Mouse (Mus musculus) neural tube, embryonic 14.5 days (tissue): ENCODE results near the gene Osgep. TPM values are rescaled to one million over a fixed set of nuclear protein-coding genes. Genes with fewer than 3 reads are reported as not detected.

Experiments
- ATAC-seq: fragments of 200-750 bp; cut with Nextera tagmentation; 2 replicates; pipeline ENCODE4 v1.8.0; 2017; ENCODE audit warnings: low read depth, mild to moderate bottlenecking, moderate TSS enrichment, moderate library complexity
- H3K27ac ChIP-seq: fragments of 300-500 bp; sonication (generic); 2 replicates; pipeline ENCODE4 v1.5.1; 2014; ENCODE audit warnings: low read depth, mild to moderate bottlenecking, control low read depth, low read length, moderate library complexity, mixed read lengths
- H3K27me3 ChIP-seq: fragments of 300-500 bp; sonication (generic); 2 replicates; pipeline ENCODE4 v1.6.1; 2014; ENCODE audit warnings: low read length; ENCODE audit not compliant: control insufficient read depth, insufficient read depth
- H3K36me3 ChIP-seq: fragments of 300-500 bp; sonication (generic); 2 replicates; pipeline ENCODE4 v1.6.1; 2014; ENCODE audit warnings: low read length, mixed read lengths; ENCODE audit not compliant: control insufficient read depth, insufficient read depth
- H3K4me1 ChIP-seq: fragments of 300-500 bp; sonication (generic); 2 replicates; pipeline ENCODE4 v1.6.1; 2014; ENCODE audit warnings: low read length; ENCODE audit not compliant: control insufficient read depth, insufficient read depth
- H3K4me2 ChIP-seq: fragments of 300-500 bp; sonication (generic); 2 replicates; pipeline ENCODE4 v1.6.1; 2014; ENCODE audit warnings: mild to moderate bottlenecking, low read depth, low read length, control low read depth
- H3K4me3 ChIP-seq: fragments of 300-500 bp; sonication (generic); 2 replicates; pipeline ENCODE4 v1.5.1; 2014; ENCODE audit warnings: low read depth, low read length, control low read depth, mixed read lengths
- H3K9ac ChIP-seq: fragments of 300-500 bp; sonication (generic); replicated peaks from 2 replicates; pipeline ENCODE4 v1.6.1; 2014; ENCODE audit warnings: low read depth, mild to moderate bottlenecking, control low read depth, low read length, mixed read lengths
- H3K9me3 ChIP-seq: fragments of 300-500 bp; sonication (generic); 2 replicates; pipeline ENCODE4 v1.6.1; 2016; ENCODE audit warnings: low read length; ENCODE audit not compliant: control insufficient read depth
- WGBS: fragments of 180-500 bp; shearing (Covaris S2); extraction: QIAGEN DNeasy Blood & Tissue Kit; methylation state at CpG from one replicate; pipeline ENCODE4 v1.1.7; 2014; 5-methylcytosine and 5-hydroxymethylcytosine counted together
- polyA plus RNA-seq: library from polyadenylated mRNA; unstranded; fragments of >200 nt; fragmentation: Nextera tagmentation; extraction: Ambion mirVana; gene quantifications from 2 replicates; pipeline ENCODE4 v1.2.1, GENCODE M21; 2014

Osgep gene
- polyA plus RNA-seq, 1 experiment from 2014 or later: 110 TPM

GRCm38 (mm10) chr14:50938119-50938908, 13.6 kb upstream of the Osgep start:
- H3K4me1 ChIP-seq: no peaks in the 10 kb centered on the region
- WGBS: 91% methylated on average over 3 of the region's 3 CpGs
- H3K27ac ChIP-seq: no peak overlapping the region
- H3K4me2 ChIP-seq: no peak overlapping the region
- no peak for ATAC-seq
- H3K27me3 ChIP-seq: no peaks in the 10 kb centered on the region
- no peak overlapping the region for H3K9ac ChIP-seq
- no peaks in the 10 kb centered on the region for H3K9me3 ChIP-seq
- H3K4me3 ChIP-seq: no peak overlapping the region
- no peaks in the 10 kb centered on the region for H3K36me3 ChIP-seq

GRCm38 (mm10) chr14:50936649-50937048, 12.0 kb upstream of the Osgep start:
- Histone ChIP-seq H3K4me3 (no peak overlapping the region), H3K9ac (no peak overlapping the region), H3K4me2 (no peak overlapping the region), H3K36me3 (no peaks in the 10 kb centered on the region), H3K9me3 (no peaks in the 10 kb centered on the region), H3K27ac (no peak overlapping the region), H3K4me1 (no peaks in the 10 kb centered on the region), H3K27me3 (no peaks in the 10 kb centered on the region)
- WGBS: 70% methylated on average over 1 of the region's 1 CpGs
- no peak for ATAC-seq

GRCm38 (mm10) chr14:50931493-50932020, 6.9 kb upstream of the Osgep start:
- peak overlapping the region; percentile 99 for H3K4me3 ChIP-seq
- peaks cover 21% of the 10 kb centered on the region for H3K36me3 ChIP-seq
- peak overlapping the region; percentile 68 for H3K4me2 ChIP-seq
- H3K9me3 ChIP-seq: no peaks in the 10 kb centered on the region
- peaks cover 7% of the 10 kb centered on the region; the same call in 1 of the 2 replicates for H3K4me1 ChIP-seq
- 14% methylated on average over 12 of the region's 12 CpGs for WGBS
- no peak for ATAC-seq
- H3K27me3 ChIP-seq: no peaks in the 10 kb centered on the region
- peak overlapping the region; percentile 82 for H3K27ac ChIP-seq
- peak overlapping the region; percentile 48 for H3K9ac ChIP-seq

GRCm38 (mm10) chr14:50930754-50931492, 6.2 kb upstream of the Osgep start, which contains the start of the genes Pip4p1 and Pnp:
Gene Pip4p1, minus strand, starts transcription at chr14:50930856.
Gene Pnp, plus strand, starts transcription at chr14:50931082.
- ATAC-seq: peak; percentile 99
- Histone ChIP-seq H3K27me3 (no peaks in the 10 kb centered on the region), H3K4me2 (peak within 1 kb of the TSS; percentile 79), H3K9me3 (no peaks in the 10 kb centered on the region), H3K36me3 (peaks cover 24% of the 10 kb centered on the region), H3K9ac (peak within 1 kb of the TSS; percentile 99), H3K27ac (peak within 1 kb of the TSS; percentile 84), H3K4me3 (peak within 1 kb of the TSS; percentile 99), H3K4me1 (peaks cover 13% of the 10 kb centered on the region)
- under 1% methylated on average over 68 of the region's 68 CpGs for WGBS

- Histone ChIP-seq H3K4me1 (peaks cover 16% of the 10 kb centered on the region), H3K4me2 (peak overlapping the region; percentile 79), H3K27me3 (no peaks in the 10 kb centered on the region), H3K27ac (peak overlapping the region; percentile 84), H3K4me3 (peak overlapping the region; percentile 99), H3K9ac (peak overlapping the region; percentile 99), H3K9me3 (no peaks in the 10 kb centered on the region), H3K36me3 (peaks cover 24% of the 10 kb centered on the region)
- 1% methylated on average over 38 of the region's 38 CpGs for WGBS
- peak; percentile 60 for ATAC-seq
Observed at GRCm38 (mm10) chr14:50930377-50930753, 5.7 kb upstream of the Osgep start.

GRCm38 (mm10) chr14:50929951-50930350, 5.3 kb upstream of the Osgep start:
- Histone ChIP-seq H3K4me1 (peaks cover 16% of the 10 kb centered on the region), H3K9me3 (no peaks in the 10 kb centered on the region), H3K27me3 (no peaks in the 10 kb centered on the region), H3K27ac (peak overlapping the region; percentile 84), H3K36me3 (peaks cover 24% of the 10 kb centered on the region), H3K4me3 (peak overlapping the region; percentile 99), H3K4me2 (peak overlapping the region; percentile 79), H3K9ac (peak overlapping the region; percentile 99)
- ATAC-seq: no peak
- 14% methylated on average over 10 of the region's 10 CpGs for WGBS

- H3K9ac ChIP-seq: no peak overlapping the region
- no peaks in the 10 kb centered on the region for H3K27me3 ChIP-seq
- peaks cover 19% of the 10 kb centered on the region for H3K4me1 ChIP-seq
- no peak overlapping the region for H3K27ac ChIP-seq
- H3K4me2 ChIP-seq: no peak overlapping the region
- H3K9me3 ChIP-seq: no peaks in the 10 kb centered on the region
- no peak overlapping the region for H3K4me3 ChIP-seq
- ATAC-seq: no peak
- peaks cover 24% of the 10 kb centered on the region for H3K36me3 ChIP-seq
- WGBS: 65% methylated on average over 3 of the region's 3 CpGs
Observed at GRCm38 (mm10) chr14:50927366-50927765, 2.7 kb upstream of the Osgep start.

- peaks cover 19% of the 10 kb centered on the region for H3K4me1 ChIP-seq
- 1% methylated on average over 38 of the region's 38 CpGs for WGBS
Observed at GRCm38 (mm10) chr14:50925111-50925920, 623 bp upstream of the Osgep start.

More at GRCm38 (mm10) chr14:50925111-50925920, 623 bp upstream of the Osgep start:
- ATAC-seq: peak; percentile 65; the same call in 1 of the 2 replicates
- no peaks in the 10 kb centered on the region for H3K27me3 ChIP-seq
- peak overlapping the region; percentile 67 for H3K4me3 ChIP-seq
- peak overlapping the region; percentile 85 for H3K27ac ChIP-seq
- peak overlapping the region; percentile 70 for H3K9ac ChIP-seq
- no peaks in the 10 kb centered on the region for H3K9me3 ChIP-seq
- peaks cover 24% of the 10 kb centered on the region for H3K36me3 ChIP-seq
- H3K4me2 ChIP-seq: peak overlapping the region; percentile 87
